Mouse (Mus musculus) cerebellum, adult 2 months (tissue): ENCODE results near the gene Gstt1.
"Not testable (repeated sequence)": the region's sequence is repeated elsewhere in the genome, so short reads cannot be mapped to it uniquely, and the experiment has no call there.

ENCODE experiments used
- CTCF ChIP-seq: fragments of 200-500 bp; IDR thresholded peaks from 2 replicates; pipeline ENCODE4 v1.5.1; 2011; ENCODE audit warnings: low read depth, mild to moderate bottlenecking, control low read depth, low read length, moderate library complexity, borderline replicate concordance; ENCODE audit not compliant: insufficient read depth
- POLR2A ChIP-seq: fragments of 200-500 bp; IDR thresholded peaks from 2 replicates; pipeline ENCODE4 v1.6.1; 2011; ENCODE audit warnings: low read length, control low read depth, borderline replicate concordance; ENCODE audit not compliant: insufficient read depth

GRCm38 (mm10) chr10:75767756-75768155 lies 30.6 kb downstream of the Gstt1 start:
- not testable (repeated sequence) for TF ChIP-seq POLR2A, CTCF
